Mouse (Mus musculus) cerebellum, adult 8-10 months (tissue): ENCODE measurements around the gene Mtor.

Experiments
- DNase-seq: peaks from one replicate; pipeline ENCODE4 v3.0.0; 2022

Gene Mtor

GRCm38 (mm10) chr4:148448179-148448852 is at the start of gene Mtor:
Gene Mtor (plus strand): TSS chr4:148448611.
- peak; percentile 90 for DNase-seq

GRCm38 (mm10) chr4:148399437-148400094 is 48.8 kb upstream of the Mtor start:
- DNase-seq = no peak

DNA sequence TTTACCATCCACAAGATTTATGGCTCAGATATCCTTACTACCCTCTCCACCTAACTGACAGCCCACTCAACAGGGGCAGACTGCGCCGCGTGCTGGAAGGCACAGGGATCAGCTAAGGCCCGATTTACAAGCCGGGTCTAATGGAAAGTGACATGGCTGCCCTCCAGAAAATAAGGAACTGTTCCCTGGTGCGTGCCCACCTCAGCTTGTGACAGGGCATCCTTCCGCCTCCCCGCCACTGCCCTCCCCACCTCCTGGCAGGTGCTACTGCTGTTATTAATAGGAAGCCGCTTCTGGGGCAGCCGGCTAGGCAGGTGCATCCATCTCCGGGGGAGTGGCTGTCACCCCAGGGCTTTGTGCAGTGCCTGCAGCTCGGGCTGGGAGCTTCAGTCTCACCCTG is 45.0 kb upstream of the Mtor start:
- DNase-seq = no peak

DNA sequence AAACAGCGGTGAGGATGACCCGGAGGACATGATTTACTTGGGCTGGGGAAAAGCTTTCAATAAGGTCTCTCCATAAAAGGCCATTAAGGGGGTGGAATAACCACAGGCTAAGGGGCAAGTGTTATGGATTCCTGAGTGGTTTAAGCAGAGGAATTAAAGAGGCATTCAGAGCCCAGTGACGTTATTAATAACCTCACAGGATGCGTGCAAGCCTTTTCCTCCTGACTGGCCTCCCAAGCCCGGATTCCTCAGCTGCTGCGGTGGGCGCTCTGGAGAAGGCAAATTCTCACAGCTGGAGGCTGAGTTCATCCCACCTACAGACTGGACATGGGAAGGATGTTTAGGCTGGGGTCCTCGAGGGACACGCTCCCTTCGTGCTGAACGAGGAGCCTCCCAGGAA is 43.7 kb upstream of the Mtor start:
- no peak for DNase-seq

DNA sequence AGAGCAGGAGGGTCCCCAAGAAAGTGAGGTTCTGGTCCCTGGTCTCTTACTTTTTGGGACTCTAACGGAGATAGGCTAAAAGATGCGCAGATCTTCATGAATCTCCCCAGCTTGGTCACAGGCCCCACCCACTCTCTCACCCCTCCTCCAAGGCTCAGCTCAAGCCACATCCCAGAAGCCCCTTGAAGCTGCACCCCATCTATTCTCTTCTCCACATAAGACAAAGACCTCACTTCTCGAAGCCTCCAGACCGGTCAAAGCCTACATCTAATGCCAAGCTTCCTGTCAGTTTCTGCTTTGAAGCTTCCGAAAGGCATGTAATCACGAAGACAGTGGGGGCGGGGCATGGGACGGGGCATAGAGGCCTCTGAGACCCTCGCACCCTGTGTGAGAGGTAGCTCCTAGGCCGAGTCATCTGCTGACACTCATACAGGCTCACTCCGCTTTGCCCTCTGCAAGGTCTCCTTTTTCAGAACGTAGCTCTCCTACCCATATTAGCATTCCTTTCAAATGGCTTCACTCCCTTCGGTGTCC is 43.1 kb upstream of the Mtor start:
- DNase-seq = no peak

DNA sequence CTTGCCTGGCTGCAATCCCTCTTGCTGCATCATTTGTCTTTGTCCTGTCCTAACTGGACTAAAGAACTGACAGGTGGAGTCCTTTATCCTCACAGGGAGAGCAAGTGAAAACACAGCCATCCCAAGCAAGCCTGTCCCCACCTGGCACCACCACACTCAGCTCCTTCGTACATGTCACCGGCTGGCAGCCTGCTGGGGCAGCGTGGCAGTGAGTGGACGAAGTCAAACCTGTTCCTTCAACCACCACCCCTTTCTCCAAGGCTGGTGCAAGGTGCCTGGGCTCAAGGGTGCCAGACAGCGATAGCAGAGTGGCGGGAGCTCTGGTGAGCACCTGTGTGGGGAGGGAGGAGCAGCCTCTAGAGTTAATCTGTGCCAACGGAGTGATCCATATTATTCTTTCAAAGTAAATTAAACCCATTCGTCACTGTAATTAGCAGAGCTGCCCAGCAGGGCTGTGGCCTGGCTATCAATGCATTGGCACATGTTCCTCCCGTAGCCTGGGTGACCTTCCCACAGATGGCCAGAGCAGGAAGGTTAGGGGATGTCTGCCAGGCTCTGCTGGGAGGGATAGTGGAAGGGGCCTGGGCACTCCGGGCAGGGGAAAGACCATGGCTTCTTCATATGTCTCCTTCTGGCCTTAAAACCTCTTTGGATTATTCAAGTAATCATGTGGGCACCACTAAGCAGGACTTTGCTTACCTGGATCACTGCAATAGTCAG is 40.0 kb upstream of the Mtor start:
- DNase-seq = no peak

- no peak for DNase-seq
Measured at GRCm38 (mm10) chr4:148415575-148415974, 32.8 kb upstream of the Mtor start.

- DNase-seq = no peak
Measured at GRCm38 (mm10) chr4:148417074-148417526, 31.3 kb upstream of the Mtor start.

GRCm38 (mm10) chr4:148417559-148417958 is 30.9 kb upstream of the Mtor start:
- DNase-seq = no peak

DNA sequence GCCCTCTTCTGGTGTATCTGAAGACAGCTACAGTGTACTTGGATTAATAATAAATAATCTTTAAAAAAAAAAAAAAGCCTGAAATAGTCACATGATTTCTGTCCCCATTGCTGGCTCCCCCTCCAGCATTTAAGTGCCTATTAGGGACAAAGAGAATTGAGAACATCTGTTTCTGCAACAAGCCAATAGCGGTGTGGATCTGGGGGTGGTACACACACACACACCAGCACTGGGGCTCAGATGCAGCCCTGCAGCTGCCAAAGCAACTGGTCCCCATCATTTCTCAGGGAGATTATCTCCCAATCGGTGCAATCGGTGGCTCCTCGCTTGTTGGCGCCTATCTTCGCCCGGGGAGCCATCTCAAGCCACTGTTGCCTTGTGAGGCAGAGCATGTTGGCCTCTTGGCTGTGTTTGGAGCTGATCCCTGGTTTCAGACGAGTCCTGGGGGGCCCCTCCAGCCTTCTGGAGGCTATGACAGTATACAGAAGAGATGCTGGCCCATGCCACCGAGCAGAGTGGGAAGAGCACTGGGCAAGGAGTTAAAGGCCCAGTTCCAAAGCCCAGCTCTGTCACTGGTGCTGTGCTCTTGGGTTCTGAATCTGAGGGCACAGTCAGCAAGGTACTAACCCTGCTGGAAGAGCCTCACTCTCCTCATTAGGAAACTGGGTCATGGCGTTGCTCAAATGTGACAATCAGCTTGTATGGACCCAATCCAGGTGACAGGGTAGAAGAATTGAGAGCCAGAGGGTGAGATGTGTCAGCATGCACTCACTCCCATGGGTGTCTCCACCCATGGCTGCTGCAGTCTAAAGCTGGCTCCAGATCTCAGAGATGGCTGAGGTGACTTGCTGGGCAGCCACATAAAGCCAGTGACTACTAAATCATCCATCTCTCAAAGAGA is 21.2 kb upstream of the Mtor start:
- DNase-seq = no peak

DNA sequence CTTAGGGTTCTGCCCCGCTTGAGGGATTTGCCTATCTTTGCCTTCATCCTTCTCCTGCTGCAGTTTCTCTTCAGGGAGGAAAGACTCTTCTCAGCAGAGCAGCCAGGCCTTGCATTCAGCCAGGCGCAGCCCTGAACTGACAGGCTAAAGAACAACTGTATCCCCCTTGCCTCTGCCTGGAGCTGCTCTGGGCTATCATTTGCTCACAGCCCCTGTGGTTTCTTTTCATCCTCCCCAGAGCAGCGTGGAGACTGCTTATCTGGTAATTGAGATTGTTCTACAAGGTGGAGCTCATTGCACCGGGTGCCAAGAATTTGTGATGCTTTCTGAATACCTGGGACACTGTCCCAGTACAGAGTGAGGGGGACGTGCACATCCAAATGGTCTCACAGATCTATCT is 19.9 kb upstream of the Mtor start:
- no peak for DNase-seq

- DNase-seq = no peak
Measured at GRCm38 (mm10) chr4:148429121-148429520, 19.3 kb upstream of the Mtor start.

- peak; percentile 73 for DNase-seq
Measured at GRCm38 (mm10) chr4:148429686-148430085, 18.7 kb upstream of the Mtor start.

DNA sequence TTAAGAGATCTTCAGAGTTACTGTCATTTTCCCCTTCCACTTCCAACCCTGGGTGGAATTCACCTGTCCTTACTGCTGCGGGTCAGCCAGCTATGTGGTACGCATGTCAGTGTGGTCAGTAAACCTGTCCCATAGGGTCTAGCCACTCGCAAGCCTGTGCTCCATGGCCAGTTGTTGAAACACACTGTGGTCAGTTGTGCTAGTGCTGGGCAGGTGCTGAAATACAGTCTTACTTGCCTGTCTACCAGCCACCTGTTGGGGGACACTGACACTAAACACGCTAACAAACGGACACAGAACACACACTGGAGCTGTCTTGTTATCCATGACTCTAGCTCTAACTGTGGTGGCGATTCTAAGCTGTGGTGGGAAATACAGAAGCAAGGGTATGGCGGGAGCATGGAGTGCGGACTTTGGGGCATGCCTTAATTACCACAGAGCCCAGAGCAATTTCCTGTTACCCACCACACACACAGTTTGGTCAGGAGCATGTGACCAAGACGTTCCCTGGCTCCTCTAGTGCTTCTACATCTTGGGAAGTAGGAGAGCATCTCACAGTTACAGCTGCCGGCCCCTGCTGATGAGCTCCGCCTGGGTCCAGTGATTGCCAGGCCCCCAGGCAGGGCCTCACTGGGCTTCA is 17.4 kb upstream of the Mtor start:
- no peak for DNase-seq

- DNase-seq = no peak
Measured at GRCm38 (mm10) chr4:148432488-148432887, 15.9 kb upstream of the Mtor start.

DNA sequence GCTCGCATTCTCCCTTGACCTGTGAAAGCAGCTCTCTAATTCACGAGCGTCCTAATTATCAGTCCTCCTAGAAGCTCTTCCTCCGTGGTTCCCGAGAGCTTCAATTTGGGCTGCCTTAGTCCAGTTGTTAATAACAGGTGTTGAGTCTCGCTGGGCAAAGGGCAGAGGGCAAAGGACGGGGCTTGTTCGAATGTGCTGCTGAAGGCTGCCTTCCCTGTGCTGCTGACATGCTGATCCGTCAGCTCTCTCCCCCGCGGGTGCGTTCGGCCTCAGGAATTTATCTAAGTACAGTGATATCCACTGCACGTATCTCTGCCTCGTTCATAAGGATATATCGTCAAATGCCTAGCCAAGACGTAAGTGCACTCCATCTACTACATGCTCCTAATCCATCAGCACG is 15.1 kb upstream of the Mtor start:
- DNase-seq = no peak

- DNase-seq = no peak
Measured at GRCm38 (mm10) chr4:148433813-148434212, 14.6 kb upstream of the Mtor start.

DNA sequence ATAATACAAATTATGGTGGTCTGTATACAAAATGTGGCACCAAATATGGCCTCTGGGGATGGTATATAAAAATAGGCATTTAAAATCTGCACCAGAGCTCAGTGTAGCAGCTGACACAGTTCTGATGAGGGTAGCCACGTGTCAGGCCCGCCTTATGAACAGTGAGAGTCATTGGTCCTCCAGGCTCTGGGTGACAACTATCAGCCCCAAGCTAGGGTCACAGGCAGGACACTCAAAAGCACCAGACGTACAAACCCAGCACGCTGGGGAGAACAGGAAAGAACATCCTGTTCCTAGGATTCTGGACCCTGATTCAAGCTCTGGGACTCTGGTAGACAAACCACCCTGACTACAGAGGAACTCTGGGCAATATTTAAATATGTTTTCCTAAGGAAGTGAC is 13.9 kb upstream of the Mtor start:
- no peak for DNase-seq

DNA sequence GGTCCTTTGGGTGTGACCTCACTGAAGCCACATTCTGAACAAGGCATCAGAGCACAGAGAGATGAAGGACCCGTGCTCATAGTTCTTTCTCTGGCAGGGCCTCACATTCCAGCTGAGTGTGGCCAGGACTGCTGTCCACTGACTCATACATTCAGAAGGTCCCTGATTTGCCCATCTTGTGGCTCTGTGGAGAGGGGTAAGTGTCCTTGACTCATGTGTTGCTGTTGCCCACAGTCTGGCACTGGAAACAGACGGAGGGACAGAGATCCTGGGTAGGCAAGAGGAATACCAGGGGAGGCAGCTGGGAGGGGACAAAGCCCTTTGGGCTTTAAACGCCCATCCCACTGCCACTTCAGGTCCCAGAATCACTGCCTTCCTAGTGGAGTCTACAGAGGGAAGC is 13.3 kb upstream of the Mtor start:
- DNase-seq = no peak

DNA sequence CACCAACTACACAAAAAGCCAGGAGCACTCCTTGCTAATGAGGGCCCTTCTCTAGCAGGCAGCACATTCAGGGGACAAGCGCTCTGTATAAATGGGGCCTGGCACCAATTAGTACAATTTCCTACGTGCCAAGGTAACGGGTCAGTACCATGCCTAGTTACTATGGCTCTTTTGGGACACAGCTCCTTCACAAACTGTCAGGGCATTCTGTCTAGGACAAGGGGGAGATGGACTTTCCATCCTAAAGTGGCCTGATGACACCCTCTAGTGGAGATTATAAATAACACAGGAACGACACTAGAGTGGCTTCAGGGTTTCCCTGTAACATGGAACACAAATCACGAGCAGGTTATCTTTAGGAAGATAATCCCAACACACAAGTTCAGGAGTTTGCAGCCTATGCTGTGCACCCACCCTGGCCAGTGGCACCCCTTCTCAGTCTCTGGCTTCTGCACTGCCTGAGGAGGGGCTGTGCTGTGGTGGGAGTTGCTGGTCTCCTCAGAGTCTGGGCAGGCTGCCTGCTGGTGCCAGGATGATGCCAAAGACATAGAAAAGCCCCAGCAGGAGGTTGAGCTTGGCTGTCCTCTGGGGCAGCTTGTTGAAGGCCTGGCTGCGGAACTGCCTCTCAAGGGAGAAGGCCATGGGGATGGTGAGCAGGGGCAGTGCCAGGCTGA is 12.6 kb upstream of the Mtor start:
- peak; percentile 30 for DNase-seq

- no peak for DNase-seq
Measured at GRCm38 (mm10) chr4:148441931-148442330, 6.5 kb upstream of the Mtor start.

- no peak for DNase-seq
Measured at GRCm38 (mm10) chr4:148442598-148442997, 5.8 kb upstream of the Mtor start.
